Mouse (Mus musculus): Measurements from ENCODE around the gene Ndufb4. TPM values are rescaled to one million over a fixed set of nuclear protein-coding genes. Genes with fewer than 3 reads are reported as not detected.

Gene Ndufb4
- polyA plus RNA-seq, 1 experiment from 2014 or later: 73.0 TPM

Other genes with a start within 250 kb of the Ndufb4 start
- 23.5 and 30.1 TPM in 2 replicates for gene Gtf2e1, start 114.7 kb downstream of the Ndufb4 start, polyA plus RNA-seq (2014; fragmentation: Nextera tagmentation; extraction: Ambion mirVana)
- gene Rabl3, start 114.6 kb downstream of the Ndufb4 start, polyA plus RNA-seq (2014; fragmentation: Nextera tagmentation; extraction: Ambion mirVana): 16.3 and 21.5 TPM in 2 replicates
- gene Hgd, start 74.3 kb downstream of the Ndufb4 start, polyA plus RNA-seq (2014; fragmentation: Nextera tagmentation; extraction: Ambion mirVana): not detected in 2 replicates
- gene Fstl1, start 122.4 kb upstream of the Ndufb4 start, polyA plus RNA-seq (2014; fragmentation: Nextera tagmentation; extraction: Ambion mirVana): 62.8 and 170 TPM in 2 replicates
- 0.37 TPM in 1 of 2 replicates, not detected in the other for gene Gm36028, start 206.7 kb upstream of the Ndufb4 start, polyA plus RNA-seq (2014; fragmentation: Nextera tagmentation; extraction: Ambion mirVana)
- gene Lrrc58, start 213.9 kb upstream of the Ndufb4 start, polyA plus RNA-seq (2014; fragmentation: Nextera tagmentation; extraction: Ambion mirVana): 57.5 and 59.0 TPM in 2 replicates